Mouse (Mus musculus): ENCODE data around the gene Pgrmc2.

Pgrmc2 gene

GRCm38 (mm10) chr3:41070519-41070918 lies 12.3 kb downstream of the Pgrmc2 start:
- no peak for DNase-seq (ENCODE audit: low spot score)

DNA sequence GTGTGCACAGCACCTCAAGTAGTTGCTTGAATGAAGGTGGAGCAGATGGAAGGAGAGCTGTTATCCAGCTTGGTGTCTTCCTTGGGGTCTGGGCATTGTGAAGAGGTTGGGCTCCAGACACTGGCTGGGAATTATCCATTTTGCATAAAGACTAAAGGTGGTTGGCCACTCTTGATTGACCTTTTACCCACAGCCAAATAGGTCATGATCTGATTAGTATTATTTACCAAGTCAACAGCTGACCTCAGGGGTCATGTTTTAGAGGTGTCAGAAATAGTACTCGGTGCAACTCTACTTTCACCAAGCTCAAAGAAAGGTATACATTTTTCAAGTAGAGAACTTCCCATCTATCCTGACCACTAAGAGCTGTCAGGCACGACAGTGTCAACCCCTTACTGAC lies 17.5 kb downstream of the Pgrmc2 start:
- DNase-seq (ENCODE audit: low spot score), result no peak

DNA sequence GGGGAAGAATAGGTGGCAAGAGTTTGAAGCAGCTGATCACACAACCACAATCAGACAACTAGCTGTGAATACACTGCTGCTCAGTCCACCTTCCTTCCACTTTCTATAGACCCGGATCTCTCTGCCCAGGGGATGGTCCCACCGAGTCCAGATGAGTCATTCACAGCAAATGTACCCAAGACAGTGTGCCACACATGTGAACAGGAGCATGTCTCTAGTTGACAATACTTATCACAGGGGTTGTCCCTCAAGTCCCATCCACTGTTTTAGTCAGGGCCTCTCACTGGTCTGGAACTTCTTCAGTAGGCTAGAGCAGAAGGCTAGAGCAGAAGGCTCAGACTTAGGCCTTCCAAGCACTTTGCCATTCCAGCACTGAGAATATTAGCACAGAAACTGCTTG lies 20.1 kb downstream of the Pgrmc2 start:
- DNase-seq (ENCODE audit: low spot score), result no peak

GRCm38 (mm10) chr3:41061831-41062565 lies 20.8 kb downstream of the Pgrmc2 start:
- DNase-seq (ENCODE audit: low spot score), result no peak

GRCm38 (mm10) chr3:41059249-41059648 lies 23.6 kb downstream of the Pgrmc2 start:
- no peak for DNase-seq (ENCODE audit: low spot score)

GRCm38 (mm10) chr3:41058395-41058794 lies 24.5 kb downstream of the Pgrmc2 start:
- DNase-seq (ENCODE audit: low spot score), result peak; percentile 36

DNA sequence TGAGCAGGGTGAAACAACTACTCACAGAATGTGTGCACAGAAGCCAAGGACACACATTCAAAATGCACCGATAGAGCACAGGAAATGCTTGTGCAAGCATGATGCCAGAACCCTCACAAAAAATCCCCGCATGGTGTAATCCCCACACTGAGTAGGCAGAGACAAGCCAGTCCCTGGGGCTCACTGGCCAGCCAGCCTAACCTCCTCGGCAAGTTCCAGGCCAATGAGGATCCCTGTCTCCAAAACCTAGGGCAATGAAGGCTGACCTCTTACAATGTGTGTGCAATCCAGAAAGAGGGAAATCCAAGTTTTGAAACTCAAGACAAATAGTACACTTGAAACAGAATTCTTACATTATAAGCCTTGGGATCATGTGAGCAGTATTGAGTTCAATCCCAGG lies 29.5 kb downstream of the Pgrmc2 start:
- DNase-seq (ENCODE audit: low spot score), result no peak

DNA sequence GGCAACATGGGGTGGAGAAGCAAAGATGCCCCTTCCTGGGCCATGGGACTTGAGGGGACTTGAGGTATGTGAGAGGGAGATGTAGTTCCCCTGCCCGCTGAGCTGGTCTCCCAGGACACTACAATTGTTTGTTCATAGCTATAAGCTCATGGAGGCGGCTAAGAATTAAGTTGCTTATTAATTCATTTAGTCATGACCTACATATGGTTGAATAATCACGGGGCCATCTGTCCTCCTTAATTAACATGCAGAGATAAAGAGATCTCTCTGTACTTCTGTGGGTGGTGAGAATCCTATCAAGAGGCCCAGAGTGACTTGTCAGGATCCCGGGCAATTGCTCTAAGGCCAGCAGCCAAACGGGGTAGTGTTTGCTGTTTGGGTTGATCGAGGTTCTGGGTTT lies 35.0 kb downstream of the Pgrmc2 start:
- DNase-seq (ENCODE audit: low spot score), result no peak

GRCm38 (mm10) chr3:41043756-41044354 lies 39.0 kb downstream of the Pgrmc2 start:
- DNase-seq (ENCODE audit: low spot score), result no peak

- DNase-seq (ENCODE audit: low spot score), result peak; percentile 49
These were observed 40.5 kb downstream of the Pgrmc2 start for GRCm38 (mm10) chr3:41042195-41042938.

GRCm38 (mm10) chr3:41041241-41041640 lies 41.6 kb downstream of the Pgrmc2 start:
- DNase-seq (ENCODE audit: low spot score), result no peak

DNA sequence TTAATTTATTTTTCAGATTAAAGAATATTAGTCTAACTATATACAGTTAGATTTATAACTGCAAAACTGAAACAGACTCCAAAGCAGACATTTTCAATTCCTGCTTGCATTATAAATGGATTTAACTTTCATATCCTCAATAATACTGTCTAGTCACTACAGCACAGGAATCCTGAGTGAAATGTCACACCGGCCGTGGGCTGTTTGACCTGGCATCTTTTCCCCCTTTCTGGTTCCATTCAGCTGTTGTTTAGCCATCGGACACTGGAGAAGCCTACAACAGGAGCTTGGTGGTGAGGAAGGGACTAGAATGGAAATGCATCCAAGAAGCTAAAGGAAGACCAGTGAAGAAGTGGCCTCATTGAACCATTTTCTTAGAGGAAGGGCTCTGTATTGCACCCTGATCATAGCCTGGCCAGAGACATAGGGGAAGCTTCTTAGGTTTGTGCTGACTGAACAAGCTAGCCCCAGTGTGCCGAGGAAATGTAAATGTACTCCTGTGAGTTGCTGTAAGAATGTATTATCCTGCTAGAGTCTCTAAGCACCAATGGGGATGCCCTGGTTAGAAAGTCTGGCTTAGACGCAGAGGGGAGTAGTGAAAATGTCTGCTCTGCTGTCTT lies 44.4 kb downstream of the Pgrmc2 start:
- DNase-seq (ENCODE audit: low spot score), result no peak

DNA sequence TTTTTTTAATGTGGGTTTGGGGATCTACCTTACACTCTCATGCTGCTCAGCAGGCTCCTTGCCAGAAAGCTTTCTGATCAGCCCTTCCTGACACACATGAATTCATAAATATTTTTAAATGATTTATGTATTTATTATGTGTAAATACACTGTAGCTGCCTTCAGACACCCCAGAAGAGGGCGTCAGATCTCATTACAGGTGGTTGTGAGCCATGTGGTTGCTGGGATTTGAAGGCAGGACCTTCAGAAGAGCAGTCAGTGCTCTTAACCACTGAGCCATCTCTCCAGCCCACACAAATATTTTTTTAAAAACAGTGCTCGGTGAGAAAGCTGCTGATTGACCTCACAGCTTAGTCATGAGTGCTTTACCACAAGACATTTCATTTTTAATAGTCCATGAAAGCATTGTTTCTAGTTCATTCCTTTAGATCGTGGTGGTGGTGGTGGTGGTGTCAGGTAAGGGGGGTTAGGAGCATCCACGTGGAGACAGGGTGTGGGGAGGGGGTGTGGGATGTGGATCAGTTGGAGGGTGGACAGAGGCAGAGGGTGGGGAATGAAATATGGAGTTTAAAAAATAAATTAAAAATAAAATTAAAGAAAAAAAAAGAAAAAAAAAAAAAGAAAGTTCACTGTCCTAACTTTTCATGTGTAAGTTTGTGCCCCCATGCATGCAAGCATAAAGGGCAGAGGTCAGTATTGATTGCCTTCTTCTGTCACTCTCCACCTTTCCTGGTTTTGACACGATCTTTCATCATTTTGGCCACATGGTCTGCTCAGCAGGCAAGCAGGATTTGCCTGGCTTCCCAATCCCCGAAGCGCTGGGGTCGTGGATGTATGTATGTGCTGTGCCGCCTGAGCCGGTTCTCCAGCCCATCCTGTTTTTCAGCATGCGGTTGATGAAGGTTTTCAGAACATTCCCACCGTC lies 51.3 kb downstream of the Pgrmc2 start:
- DNase-seq (ENCODE audit: low spot score), result no peak

DNA sequence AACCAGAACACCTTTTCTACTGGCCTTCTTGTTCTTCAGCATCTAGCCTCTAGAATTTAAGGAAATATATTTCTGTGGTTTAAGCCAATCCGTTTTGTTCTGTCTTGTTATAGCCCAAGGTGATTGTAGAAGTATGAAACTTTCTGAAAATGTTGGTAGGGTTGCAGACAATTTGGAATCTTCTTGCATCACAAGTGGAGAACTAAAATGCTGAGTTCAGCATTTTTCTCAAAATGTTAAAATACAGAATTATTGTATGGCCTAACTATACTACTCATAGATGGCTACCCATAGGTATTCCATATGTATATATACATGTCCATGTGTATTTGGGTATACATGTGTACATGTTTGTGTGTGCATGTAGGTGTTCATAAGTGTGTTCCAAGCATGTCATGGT lies 52.1 kb downstream of the Pgrmc2 start:
- DNase-seq (ENCODE audit: low spot score), result no peak

DNA sequence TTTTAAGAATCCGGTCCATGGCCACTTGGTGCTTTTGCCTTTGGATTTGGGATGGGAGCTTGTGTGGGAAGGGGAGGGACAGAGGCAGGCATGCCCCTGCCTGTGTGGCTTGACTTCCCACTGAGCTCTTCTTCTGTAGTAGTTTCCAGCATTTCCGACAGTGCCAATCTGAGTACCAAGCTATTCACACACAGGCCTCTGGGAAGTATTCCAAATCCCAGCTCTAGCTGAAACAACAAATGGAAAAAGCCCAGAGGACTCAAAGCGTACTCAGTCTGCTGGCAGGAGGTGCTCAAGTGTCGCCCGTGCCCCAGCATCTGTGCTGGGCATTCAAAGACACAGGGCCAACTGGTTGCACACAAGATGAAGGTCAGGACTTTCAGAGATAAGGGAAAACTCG lies 60.9 kb downstream of the Pgrmc2 start:
- peak; percentile 52 for DNase-seq (ENCODE audit: low spot score)

- no peak for DNase-seq (ENCODE audit: low spot score)
These were observed 62.2 kb downstream of the Pgrmc2 start for GRCm38 (mm10) chr3:41020687-41021086.

- DNase-seq (ENCODE audit: low spot score), result no peak
These were observed 64.7 kb downstream of the Pgrmc2 start for GRCm38 (mm10) chr3:41018022-41018608.

Measured in layer of hippocampus, adult 9-10 months (tissue).